Mouse (Mus musculus) heart, embryonic 15.5 days (tissue): ENCODE measurements around the gene Vmn1r39. TPM values are rescaled to one million over a fixed set of nuclear protein-coding genes. Genes with fewer than 3 reads are reported as not detected.

Experiments
- polyA plus RNA-seq: library from polyadenylated mRNA; unstranded; fragments of >200 nt; fragmentation: Nextera tagmentation; extraction: Ambion mirVana; gene quantifications from 2 replicates; pipeline ENCODE4 v1.2.1, GENCODE M21; 2015

Vmn1r39 gene
- polyA plus RNA-seq, 1 experiment from 2014 or later: not detected

Other genes with a start within 250 kb of the Vmn1r39 start
- not detected in 2 replicates for gene Vmn1r33, start 192.3 kb downstream of the Vmn1r39 start, polyA plus RNA-seq
- gene Vmn1r34, start 166.7 kb downstream of the Vmn1r39 start, polyA plus RNA-seq: not detected in 2 replicates
- gene Vmn1r35, start 124.7 kb downstream of the Vmn1r39 start, polyA plus RNA-seq: not detected in 2 replicates
- not detected in 2 replicates for gene Vmn1r36, start 91.4 kb downstream of the Vmn1r39 start, polyA plus RNA-seq
- not detected in 2 replicates for gene Vmn1r37, start 81.2 kb downstream of the Vmn1r39 start, polyA plus RNA-seq
- not detected in 2 replicates for gene Vmn1r38, start 28.0 kb downstream of the Vmn1r39 start, polyA plus RNA-seq
- gene Gng12, start 85.8 kb upstream of the Vmn1r39 start, polyA plus RNA-seq: 54.2 and 57.8 TPM in 2 replicates
- gene Gadd45a, start 226.8 kb upstream of the Vmn1r39 start, polyA plus RNA-seq: 5.5 and 8.5 TPM in 2 replicates